Mouse (Mus musculus): ENCODE data around the gene Plekhs1. TPM values are rescaled to one million over a fixed set of nuclear protein-coding genes. Genes with fewer than 3 reads are reported as not detected.
A peak's percentile ranks its signal among the peaks of the same experiment; 100 is the strongest.

Plekhs1 gene
- 0.99 and 1.1 TPM in 2 replicates for polyA plus RNA-seq (2015; fragmentation: Nextera tagmentation; extraction: Ambion mirVana)

GRCm38 (mm10) chr19:56461522-56462101, at the start of gene Plekhs1:
TSS of gene Plekhs1 (plus strand) at chr19:56461640.
- peak within 1 kb of the TSS; percentile 30 for H3K27ac ChIP-seq (ENCODE audit: low read depth, low read length)
- H3K27me3 ChIP-seq (replicated peaks; ENCODE audit: control insufficient read depth, insufficient read depth, low read length): no peaks in the 10 kb centered on the region
- no peaks in the 10 kb centered on the region for H3K9me3 ChIP-seq (ENCODE audit: control insufficient read depth)
- no peaks in the 10 kb centered on the region for H3K36me3 ChIP-seq (ENCODE audit: control insufficient read depth, insufficient read depth)
- no peak within 1 kb of the TSS for H3K4me2 ChIP-seq (replicated peaks; ENCODE audit: low read depth)
- WGBS: 35% methylated on average over 10 of the region's 10 CpGs
- ATAC-seq: peak; percentile 96
- TF ChIP-seq CTCF (IDR thresholded peaks at IDR 0.05; ENCODE audit: low read depth): no peak
- H3K4me1 ChIP-seq (replicated peaks; ENCODE audit: control insufficient read depth, insufficient read depth, low read length): no peaks in the 10 kb centered on the region
- no peak within 1 kb of the TSS for H3K9ac ChIP-seq (ENCODE audit: low read depth, low read length)
- H3K4me3 ChIP-seq (ENCODE audit: low read depth, low read length): no peak within 1 kb of the TSS

- peak; percentile 92 for ATAC-seq
- Histone ChIP-seq H3K4me1 (replicated peaks; ENCODE audit: control insufficient read depth, insufficient read depth, low read length) (no peaks in the 10 kb centered on the region), H3K4me2 (replicated peaks; ENCODE audit: low read depth) (no peak overlapping the region), H3K4me3 (ENCODE audit: low read depth, low read length) (no peak overlapping the region), H3K9ac (ENCODE audit: low read depth, low read length) (no peak overlapping the region), H3K27ac (ENCODE audit: low read depth, low read length) (peak overlapping the region; percentile 35), H3K36me3 (ENCODE audit: control insufficient read depth, insufficient read depth) (peaks cover 3% of the 10 kb centered on the region), H3K27me3 (replicated peaks; ENCODE audit: control insufficient read depth, insufficient read depth, low read length) (no peaks in the 10 kb centered on the region), H3K9me3 (ENCODE audit: control insufficient read depth) (no peaks in the 10 kb centered on the region)
- 37% methylated on average over 4 of the region's 4 CpGs for whole genome bisulfite sequencing
- TF ChIP-seq CTCF (IDR thresholded peaks at IDR 0.05; ENCODE audit: low read depth): no peak
These were observed 43.0 kb upstream of the Plekhs1 start for GRCm38 (mm10) chr19:56418404-56418803.

- TF ChIP-seq CTCF (IDR thresholded peaks at IDR 0.05; ENCODE audit: low read depth): no peak
- H3K4me3 ChIP-seq (ENCODE audit: low read depth, low read length): no peak overlapping the region
- H3K27me3 ChIP-seq (replicated peaks; ENCODE audit: control insufficient read depth, insufficient read depth, low read length): no peaks in the 10 kb centered on the region
- H3K36me3 ChIP-seq (ENCODE audit: control insufficient read depth, insufficient read depth): peaks cover 7% of the 10 kb centered on the region
- no peak overlapping the region for H3K4me2 ChIP-seq (replicated peaks; ENCODE audit: low read depth)
- no peaks in the 10 kb centered on the region for H3K4me1 ChIP-seq (replicated peaks; ENCODE audit: control insufficient read depth, insufficient read depth, low read length)
- H3K27ac ChIP-seq (ENCODE audit: low read depth, low read length): peak overlapping the region; percentile 54
- no peaks in the 10 kb centered on the region for H3K9me3 ChIP-seq (ENCODE audit: control insufficient read depth)
- H3K9ac ChIP-seq (ENCODE audit: low read depth, low read length): no peak overlapping the region
- WGBS: 50% methylated on average over 9 of the region's 9 CpGs
- peak; percentile 70 for ATAC-seq
These were observed 42.0 kb upstream of the Plekhs1 start for GRCm38 (mm10) chr19:56419452-56419851.

GRCm38 (mm10) chr19:56420345-56420744, 41.1 kb upstream of the Plekhs1 start:
- no peak overlapping the region for H3K4me3 ChIP-seq (ENCODE audit: low read depth, low read length)
- 85% methylated on average over 3 of the region's 3 CpGs for WGBS
- no peak overlapping the region for H3K27ac ChIP-seq (ENCODE audit: low read depth, low read length)
- no peak overlapping the region for H3K4me2 ChIP-seq (replicated peaks; ENCODE audit: low read depth)
- no peaks in the 10 kb centered on the region for H3K9me3 ChIP-seq (ENCODE audit: control insufficient read depth)
- 0 out of 2 replicates have a peak, but pooled peaks cover under 1% of the 10 kb centered on the region for H3K4me1 ChIP-seq (replicated peaks; ENCODE audit: control insufficient read depth, insufficient read depth, low read length)
- H3K9ac ChIP-seq (ENCODE audit: low read depth, low read length): no peak overlapping the region
- TF ChIP-seq CTCF (IDR thresholded peaks at IDR 0.05; ENCODE audit: low read depth): no peak
- ATAC-seq: no peak
- no peaks in the 10 kb centered on the region for H3K27me3 ChIP-seq (replicated peaks; ENCODE audit: control insufficient read depth, insufficient read depth, low read length)
- H3K36me3 ChIP-seq (ENCODE audit: control insufficient read depth, insufficient read depth): peaks cover 16% of the 10 kb centered on the region

GRCm38 (mm10) chr19:56422476-56423338, 38.7 kb upstream of the Plekhs1 start:
- no peaks in the 10 kb centered on the region for H3K9me3 ChIP-seq (ENCODE audit: control insufficient read depth)
- TF ChIP-seq CTCF (IDR thresholded peaks at IDR 0.05; ENCODE audit: low read depth): peak; percentile 91
- 35% methylated on average over 14 of the region's 14 CpGs for WGBS
- H3K4me3 ChIP-seq (ENCODE audit: low read depth, low read length): no peak overlapping the region
- H3K36me3 ChIP-seq (ENCODE audit: control insufficient read depth, insufficient read depth): peaks cover 21% of the 10 kb centered on the region
- H3K9ac ChIP-seq (ENCODE audit: low read depth, low read length): no peak overlapping the region
- H3K27me3 ChIP-seq (replicated peaks; ENCODE audit: control insufficient read depth, insufficient read depth, low read length): no peaks in the 10 kb centered on the region
- no peak for ATAC-seq
- 0 out of 2 replicates have a peak, but pooled peaks cover 2% of the 10 kb centered on the region for H3K4me1 ChIP-seq (replicated peaks; ENCODE audit: control insufficient read depth, insufficient read depth, low read length)
- no peak overlapping the region; the same call in 1 of the 2 replicates for H3K4me2 ChIP-seq (replicated peaks; ENCODE audit: low read depth)
- peak overlapping the region; percentile 41; the same call in 1 of the 2 replicates for H3K27ac ChIP-seq (ENCODE audit: low read depth, low read length)

- WGBS: 63% methylated on average over 12 of the region's 12 CpGs
- Histone ChIP-seq H3K27me3 (replicated peaks; ENCODE audit: control insufficient read depth, insufficient read depth, low read length) (no peaks in the 10 kb centered on the region), H3K36me3 (ENCODE audit: control insufficient read depth, insufficient read depth) (peaks cover 21% of the 10 kb centered on the region), H3K27ac (ENCODE audit: low read depth, low read length) (peak overlapping the region; percentile 41; the same call in 1 of the 2 replicates), H3K4me3 (ENCODE audit: low read depth, low read length) (no peak overlapping the region), H3K9me3 (ENCODE audit: control insufficient read depth) (no peaks in the 10 kb centered on the region), H3K9ac (ENCODE audit: low read depth, low read length) (no peak overlapping the region), H3K4me2 (replicated peaks; ENCODE audit: low read depth) (no peak overlapping the region; the same call in 1 of the 2 replicates), H3K4me1 (replicated peaks; ENCODE audit: control insufficient read depth, insufficient read depth, low read length) (0 out of 2 replicates have a peak, but pooled peaks cover 2% of the 10 kb centered on the region)
- no peak for ATAC-seq
- TF ChIP-seq CTCF (IDR thresholded peaks at IDR 0.05; ENCODE audit: low read depth): no peak
These were observed 38.1 kb upstream of the Plekhs1 start for GRCm38 (mm10) chr19:56423370-56423769.

Measured in intestine, postnatal 0 days (tissue).